Mouse (Mus musculus): ENCODE results near the gene Smad3. TPM values are rescaled to one million over a fixed set of nuclear protein-coding genes. Genes with fewer than 3 reads are reported as not detected.

The Smad3 gene
- polyA plus RNA-seq, 1 experiment: 25.5 TPM

GRCm38 (mm10) chr9:63609776-63610175 lies 148.0 kb downstream of the Smad3 start:
- H3ac ChIP-seq (ENCODE audit: control insufficient read depth, insufficient read length): no peak overlapping the region
- no peak overlapping the region for H3K4me3 ChIP-seq
- no peak overlapping the region for H3K4me2 ChIP-seq (ENCODE audit: low read depth)
- peaks cover 42% of the 10 kb centered on the region for H3K79me2 ChIP-seq (ENCODE audit: control insufficient read depth, insufficient read depth)
- H3K27me3 ChIP-seq (ENCODE audit: control insufficient read depth, insufficient read depth, insufficient read length): no peaks in the 10 kb centered on the region
- TF ChIP-seq REST (IDR thresholded peaks at IDR 0.05; ENCODE audit: insufficient read depth, insufficient read length) (no peak), E2F4 (IDR thresholded peaks at IDR 0.05; ENCODE audit: insufficient read depth) (no peak), POLR2AphosphoS2 (IDR thresholded peaks at IDR 0.05; ENCODE audit: insufficient read length, low read depth) (no peak), POLR2A (IDR thresholded peaks at IDR 0.05; ENCODE audit: insufficient read length, low read depth) (no peak), TCF12 (IDR thresholded peaks at IDR 0.05; ENCODE audit: insufficient read depth, poor library complexity, severe bottlenecking) (no peak), MYOD1 (IDR thresholded peaks at IDR 0.05; ENCODE audit: control insufficient read depth in 1 of 3, insufficient read length in 2 of 3, low read depth in 2 of 3) (no peak), SRF (IDR thresholded peaks at IDR 0.05; ENCODE audit: control insufficient read depth, insufficient read length, low read depth) (no peak), MYOG (IDR thresholded peaks at IDR 0.05; ENCODE audit: control insufficient read depth in 1 of 3, insufficient read depth in 1 of 3, insufficient read length in 2 of 3, low read depth in 2 of 3) (no peak)
- no peaks in the 10 kb centered on the region for H3K36me3 ChIP-seq (ENCODE audit: control insufficient read depth, insufficient read depth)

GRCm38 (mm10) chr9:63609246-63609645 lies 148.5 kb downstream of the Smad3 start:
- H3ac ChIP-seq (ENCODE audit: control insufficient read depth, insufficient read length): no peak overlapping the region
- H3K36me3 ChIP-seq (ENCODE audit: control insufficient read depth, insufficient read depth): no peaks in the 10 kb centered on the region
- peaks cover 39% of the 10 kb centered on the region for H3K79me2 ChIP-seq (ENCODE audit: control insufficient read depth, insufficient read depth)
- H3K27me3 ChIP-seq (ENCODE audit: control insufficient read depth, insufficient read depth, insufficient read length): no peaks in the 10 kb centered on the region
- H3K4me2 ChIP-seq (ENCODE audit: low read depth): no peak overlapping the region
- TF ChIP-seq POLR2A (IDR thresholded peaks at IDR 0.05; ENCODE audit: insufficient read length, low read depth) (no peak), USF1 (IDR thresholded peaks at IDR 0.05; ENCODE audit: low read depth) (no peak), POLR2AphosphoS2 (IDR thresholded peaks at IDR 0.05; ENCODE audit: insufficient read length, low read depth) (no peak), TCF3 (IDR thresholded peaks at IDR 0.05; ENCODE audit: insufficient read length, low read depth) (no peak), MYOD1 (IDR thresholded peaks at IDR 0.05; ENCODE audit: control insufficient read depth in 1 of 3, insufficient read length in 2 of 3, low read depth in 2 of 3) (no peak), CEBPB (IDR thresholded peaks at IDR 0.05; ENCODE audit: insufficient read depth, poor library complexity, severe bottlenecking) (no peak), MYOG (IDR thresholded peaks at IDR 0.05; ENCODE audit: control insufficient read depth in 1 of 3, insufficient read depth in 1 of 3, insufficient read length in 2 of 3, low read depth in 2 of 3) (no peak), E2F4 (IDR thresholded peaks at IDR 0.05; ENCODE audit: insufficient read depth) (no peak), SRF (IDR thresholded peaks at IDR 0.05; ENCODE audit: control insufficient read depth, insufficient read length, low read depth) (no peak), REST (IDR thresholded peaks at IDR 0.05; ENCODE audit: insufficient read depth, insufficient read length) (no peak), MAX (IDR thresholded peaks at IDR 0.05; ENCODE audit: low read depth) (no peak), TCF12 (IDR thresholded peaks at IDR 0.05; ENCODE audit: insufficient read depth, poor library complexity, severe bottlenecking) (no peak)
- H3K4me3 ChIP-seq: no peak overlapping the region

- no peak for TF ChIP-seq TCF3 (IDR thresholded peaks at IDR 0.05; ENCODE audit: insufficient read length, low read depth)
- Histone ChIP-seq H3K4me2 (ENCODE audit: low read depth) (peak overlapping the region; percentile 50), H3K27me3 (ENCODE audit: control insufficient read depth, insufficient read depth, insufficient read length) (no peaks in the 10 kb centered on the region), H3K36me3 (ENCODE audit: control insufficient read depth, insufficient read depth) (no peaks in the 10 kb centered on the region), H3K79me2 (ENCODE audit: control insufficient read depth, insufficient read depth) (peaks cover 37% of the 10 kb centered on the region), H3ac (ENCODE audit: control insufficient read depth, insufficient read length) (no peak overlapping the region), H3K4me3 (no peak overlapping the region)
Measured at GRCm38 (mm10) chr9:63608006-63608405, 149.8 kb downstream of the Smad3 start.

GRCm38 (mm10) chr9:63606594-63606993 lies 151.2 kb downstream of the Smad3 start:
- Histone ChIP-seq H3K4me3 (no peak overlapping the region), H3K36me3 (ENCODE audit: control insufficient read depth, insufficient read depth) (no peaks in the 10 kb centered on the region), H3K79me2 (ENCODE audit: control insufficient read depth, insufficient read depth) (peaks cover 41% of the 10 kb centered on the region), H3ac (ENCODE audit: control insufficient read depth, insufficient read length) (no peak overlapping the region), H3K27me3 (ENCODE audit: control insufficient read depth, insufficient read depth, insufficient read length) (no peaks in the 10 kb centered on the region), H3K4me2 (ENCODE audit: low read depth) (no peak overlapping the region)
- TF ChIP-seq REST (IDR thresholded peaks at IDR 0.05; ENCODE audit: insufficient read depth, insufficient read length) (no peak), POLR2AphosphoS2 (IDR thresholded peaks at IDR 0.05; ENCODE audit: insufficient read length, low read depth) (no peak), SRF (IDR thresholded peaks at IDR 0.05; ENCODE audit: control insufficient read depth, insufficient read length, low read depth) (no peak), MYOD1 (IDR thresholded peaks at IDR 0.05; ENCODE audit: control insufficient read depth in 1 of 3, insufficient read length in 2 of 3, low read depth in 2 of 3) (no peak), MYOG (IDR thresholded peaks at IDR 0.05; ENCODE audit: control insufficient read depth in 1 of 3, insufficient read depth in 1 of 3, insufficient read length in 2 of 3, low read depth in 2 of 3) (no peak), TCF12 (IDR thresholded peaks at IDR 0.05; ENCODE audit: insufficient read depth, poor library complexity, severe bottlenecking) (no peak), POLR2A (IDR thresholded peaks at IDR 0.05; ENCODE audit: insufficient read length, low read depth) (no peak), E2F4 (IDR thresholded peaks at IDR 0.05; ENCODE audit: insufficient read depth) (no peak), TCF3 (IDR thresholded peaks at IDR 0.05; ENCODE audit: insufficient read length, low read depth) (no peak), MAX (IDR thresholded peaks at IDR 0.05; ENCODE audit: low read depth) (no peak), CEBPB (IDR thresholded peaks at IDR 0.05; ENCODE audit: insufficient read depth, poor library complexity, severe bottlenecking) (no peak), USF1 (IDR thresholded peaks at IDR 0.05; ENCODE audit: low read depth) (no peak)

- H3K27me3 ChIP-seq (ENCODE audit: control insufficient read depth, insufficient read depth, insufficient read length): no peaks in the 10 kb centered on the region
- no peaks in the 10 kb centered on the region for H3K36me3 ChIP-seq (ENCODE audit: control insufficient read depth, insufficient read depth)
- H3K79me2 ChIP-seq (ENCODE audit: control insufficient read depth, insufficient read depth): peaks cover 32% of the 10 kb centered on the region
- H3K4me3 ChIP-seq: peak overlapping the region; percentile 71
- no peak overlapping the region for H3ac ChIP-seq (ENCODE audit: control insufficient read depth, insufficient read length)
- TF ChIP-seq SRF (IDR thresholded peaks at IDR 0.05; ENCODE audit: control insufficient read depth, insufficient read length, low read depth) (no peak), MYOD1 (IDR thresholded peaks at IDR 0.05; ENCODE audit: control insufficient read depth in 1 of 3, insufficient read length in 2 of 3, low read depth in 2 of 3) (no peak), CEBPB (IDR thresholded peaks at IDR 0.05; ENCODE audit: insufficient read depth, poor library complexity, severe bottlenecking) (no peak), USF1 (IDR thresholded peaks at IDR 0.05; ENCODE audit: low read depth) (no peak), MAX (IDR thresholded peaks at IDR 0.05; ENCODE audit: low read depth) (no peak), POLR2A (IDR thresholded peaks at IDR 0.05; ENCODE audit: insufficient read length, low read depth) (no peak)
- peak overlapping the region; percentile 92 for H3K4me2 ChIP-seq (ENCODE audit: low read depth)
Measured at GRCm38 (mm10) chr9:63603849-63604248, 153.9 kb downstream of the Smad3 start.
